Mouse (Mus musculus) liver, embryonic 14.5 days (tissue): ENCODE measurements around the gene Smg5.

Experiments
- CTCF ChIP-seq: IDR thresholded peaks from 2 replicates; pipeline ENCODE4 v1.5.1; 2016; ENCODE audit warnings: antibody characterized with exemption, low read depth, control low read depth
- EP300 ChIP-seq: IDR thresholded peaks from 2 replicates; pipeline ENCODE4 v1.6.1; 2016; ENCODE audit warnings: antibody characterized with exemption, low read depth

DNA sequence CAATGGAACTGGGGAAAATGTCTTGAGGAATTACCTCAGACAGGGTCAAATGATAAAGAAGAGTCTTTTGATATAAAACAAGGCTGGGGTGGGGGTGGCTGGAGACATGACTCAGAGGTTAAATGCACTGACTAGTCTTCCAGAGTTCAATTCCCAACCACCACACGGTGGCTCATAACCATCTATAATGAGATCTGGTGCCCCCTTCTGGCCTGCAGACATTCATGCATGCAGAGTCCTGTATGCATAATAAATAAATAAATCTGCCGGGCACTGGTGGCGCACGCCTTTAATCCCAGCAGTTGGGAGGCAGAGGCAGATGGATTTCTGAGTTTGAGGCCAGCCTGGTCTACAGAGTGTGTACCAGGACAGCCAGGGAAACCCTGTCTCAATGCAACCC lies 44.1 kb upstream of the Smg5 start:
- peak; percentile 77 for TF ChIP-seq CTCF
- no peak for TF ChIP-seq EP300
